Mouse (Mus musculus) CH12.LX (cell line): ENCODE measurements at regions not wholly inside any gene's neighbourhood (a gene's known extent, or its start where the extent isn't known, plus 50 kb on each side); places are given as distances from the start of the nearest gene placed in this dataset.

Experiments used
- BHLHE40 ChIP-seq: IDR thresholded peaks from 2 replicates; pipeline ENCODE4 v1.6.1; 2011; ENCODE audit warnings: mild to moderate bottlenecking, low read depth, low read length, improper control_type of control experiment
- CHD1 ChIP-seq: IDR thresholded peaks from 2 replicates; pipeline ENCODE4 v1.6.1; 2012; ENCODE audit warnings: low read depth, low read length, improper control_type of control experiment, inconsistent platforms
- CHD2 ChIP-seq: IDR thresholded peaks from 2 replicates; pipeline ENCODE4 v1.6.1; 2011; ENCODE audit warnings: low read length, improper control_type of control experiment
- CTCF ChIP-seq, 2 experiments: IDR thresholded peaks in 1 of 2; conservative IDR thresholded peaks in 1 of 2; 2 replicates each; pipeline ENCODE4 v1.5.1; 2011 to 2012; ENCODE audit warnings: low read depth in 2 of 2, low read length in 2 of 2, improper control_type of control experiment in 1 of 2, inconsistent platforms in 1 of 2, mild to moderate bottlenecking in 1 of 2, moderate library complexity in 1 of 2
- EP300 ChIP-seq: IDR thresholded peaks from 2 replicates; pipeline ENCODE4 v1.6.1; 2011; ENCODE audit warnings: low read length, improper control_type of control experiment
- GABPA ChIP-seq: IDR thresholded peaks from 2 replicates; pipeline ENCODE4 v1.6.1; 2012; ENCODE audit warnings: low read depth, low read length, improper control_type of control experiment, inconsistent platforms; ENCODE audit not compliant: insufficient replicate concordance
- MEF2A ChIP-seq: IDR thresholded peaks from 2 replicates; pipeline ENCODE4 v1.6.1; 2014; ENCODE audit warnings: low read depth, mild to moderate bottlenecking, inconsistent platforms, low read length, improper control_type of control experiment, borderline replicate concordance
- POLR2A ChIP-seq: IDR thresholded peaks from 2 replicates; pipeline ENCODE4 v1.6.1; 2011; ENCODE audit warnings: low read depth, mild to moderate bottlenecking, improper control_type of control experiment, low read length
- POLR2AphosphoS2 ChIP-seq: IDR thresholded peaks from 2 replicates; pipeline ENCODE4 v1.6.1; 2011; ENCODE audit warnings: low read depth, low read length, improper control_type of control experiment
- RAD21 ChIP-seq: IDR thresholded peaks from 2 replicates; pipeline ENCODE4 v1.6.1; 2011; ENCODE audit warnings: low read depth, mild to moderate bottlenecking, low read length, improper control_type of control experiment, moderate library complexity
- TCF12 ChIP-seq: IDR thresholded peaks from 2 replicates; pipeline ENCODE4 v1.6.1; 2014; ENCODE audit warnings: low read depth, mild to moderate bottlenecking, inconsistent platforms, low read length, improper control_type of control experiment
- USF1 ChIP-seq: IDR thresholded peaks from 2 replicates; pipeline ENCODE4 v1.6.1; 2014; ENCODE audit warnings: low read depth, mild to moderate bottlenecking, inconsistent platforms, low read length, improper control_type of control experiment
- ZNF384 ChIP-seq: IDR thresholded peaks from 2 replicates; pipeline ENCODE4 v1.6.1; 2012; ENCODE audit warnings: low read depth, low read length, improper control_type of control experiment, inconsistent platforms

DNA sequence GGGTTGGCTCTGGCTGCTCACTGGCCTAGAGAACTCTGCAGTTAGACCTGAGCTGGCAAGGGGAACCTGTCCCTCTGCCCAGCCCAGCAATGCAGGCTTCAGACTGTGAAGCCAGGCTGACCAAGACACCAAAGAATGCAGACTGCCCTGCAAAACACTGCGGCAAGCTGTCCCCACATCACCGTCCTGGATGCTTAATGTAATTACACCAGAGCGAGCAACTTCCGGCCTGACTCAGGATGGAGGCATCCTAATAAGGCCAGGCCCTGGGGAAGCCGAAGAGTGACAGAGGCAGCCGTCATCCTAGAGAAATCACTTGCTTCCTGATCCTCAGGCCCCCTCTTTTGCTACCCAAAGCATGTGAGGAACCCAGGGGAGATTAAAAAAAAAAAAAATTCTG lies 230.7 kb downstream of the Bcor start:
- TF ChIP-seq CTCF (conservative IDR thresholded peaks at IDR 0.05 in 1 of 2, IDR thresholded peaks at IDR 0.05 in 1 of 2; ENCODE audit: low read depth in 2 of 2, low read length in 2 of 2) (no peak), EP300 (no peak), CHD1 (no peak), POLR2AphosphoS2 (no peak), USF1 (no peak), RAD21 (no peak), POLR2A (no peak), TCF12 (no peak), GABPA (no peak), CHD2 (no peak), ZNF384 (no peak), BHLHE40 (no peak), MEF2A (no peak)
